Mouse (Mus musculus) bone marrow macrophage, adult 2 months (primary cell): ENCODE data around the gene Oser1.

ENCODE experiments used
- CTCF ChIP-seq: IDR thresholded peaks from 2 replicates; pipeline ENCODE4 v1.5.1; 2012; ENCODE audit warnings: low read depth, mild to moderate bottlenecking, low read length, moderate library complexity
- POLR2A ChIP-seq: IDR thresholded peaks from 2 replicates; pipeline ENCODE4 v1.6.1; 2012; ENCODE audit warnings: mild to moderate bottlenecking, low read depth, low read length, borderline replicate concordance

- TF ChIP-seq POLR2A (no peak), CTCF (no peak)
These were observed 28.2 kb upstream of the Oser1 start for GRCm38 (mm10) chr2:163452738-163453137.
